Mouse (Mus musculus) bone marrow, adult 2 months (tissue): ENCODE measurements at regions not wholly inside any gene's neighbourhood (a gene's known extent, or its start where the extent isn't known, plus 50 kb on each side); places are given as distances from the start of the nearest gene placed in this dataset.

Source experiments
- CTCF ChIP-seq: fragments of 200-500 bp; IDR thresholded peaks from 2 replicates; pipeline ENCODE4 v1.5.1; 2011; ENCODE audit warnings: low read length, control low read depth; ENCODE audit not compliant: control insufficient read depth, insufficient read depth
- POLR2A ChIP-seq: fragments of 200-500 bp; IDR thresholded peaks from 2 replicates; pipeline ENCODE4 v1.6.1; 2011; ENCODE audit warnings: low read depth, mild to moderate bottlenecking, control low read depth, low read length, borderline replicate concordance; ENCODE audit not compliant: control insufficient read depth

- TF ChIP-seq CTCF (no peak), POLR2A (no peak)
These were observed 380.4 kb downstream of the Zfp536 start for GRCm38 (mm10) chr7:37393071-37393470.
